Mouse (Mus musculus): ENCODE results near the gene Med26.

Med26 gene

GRCm38 (mm10) chr8:72547802-72548643 is at the start of gene Med26:
Gene Med26, minus strand, starts transcription at chr8:72548270.
- peak; percentile 99 for DNase-seq (ENCODE audit: low read depth, low spot score)

- DNase-seq (ENCODE audit: low read depth, low spot score): peak; percentile 39
Measured at GRCm38 (mm10) chr8:72590198-72590597, 42.1 kb upstream of the Med26 start.

GRCm38 (mm10) chr8:72589286-72589685 is 41.2 kb upstream of the Med26 start:
- DNase-seq (ENCODE audit: low read depth, low spot score): no peak

GRCm38 (mm10) chr8:72588865-72589264 is 40.8 kb upstream of the Med26 start:
- DNase-seq (ENCODE audit: low read depth, low spot score): no peak

- no peak for DNase-seq (ENCODE audit: low read depth, low spot score)
Measured at GRCm38 (mm10) chr8:72587806-72588205, 39.7 kb upstream of the Med26 start.

- DNase-seq (ENCODE audit: low read depth, low spot score): no peak
Measured at GRCm38 (mm10) chr8:72584390-72584789, 36.3 kb upstream of the Med26 start.

- no peak for DNase-seq (ENCODE audit: low read depth, low spot score)
Measured at GRCm38 (mm10) chr8:72583056-72583771, 35.1 kb upstream of the Med26 start.

- DNase-seq (ENCODE audit: low read depth, low spot score): no peak
Measured at GRCm38 (mm10) chr8:72579374-72579773, 31.3 kb upstream of the Med26 start.

GRCm38 (mm10) chr8:72577941-72578340 is 29.9 kb upstream of the Med26 start:
- no peak for DNase-seq (ENCODE audit: low read depth, low spot score)

GRCm38 (mm10) chr8:72577266-72577665 is 29.2 kb upstream of the Med26 start:
- DNase-seq (ENCODE audit: low read depth, low spot score): no peak

- no peak for DNase-seq (ENCODE audit: low read depth, low spot score)
Measured at GRCm38 (mm10) chr8:72575915-72576314, 27.8 kb upstream of the Med26 start.

GRCm38 (mm10) chr8:72573450-72573849 is 25.4 kb upstream of the Med26 start:
- DNase-seq (ENCODE audit: low read depth, low spot score): no peak

- DNase-seq (ENCODE audit: low read depth, low spot score): no peak
Measured at GRCm38 (mm10) chr8:72572507-72572906, 24.4 kb upstream of the Med26 start.

GRCm38 (mm10) chr8:72571611-72572473 is 23.8 kb upstream of the Med26 start, which contains the start of gene Tmem38a:
Gene Tmem38a, plus strand, starts transcription at chr8:72572055.
- DNase-seq (ENCODE audit: low read depth, low spot score): peak; percentile 48

GRCm38 (mm10) chr8:72570633-72571610 is 22.9 kb upstream of the Med26 start, which contains the start of gene Smim7:
Gene Smim7, minus strand, starts transcription at chr8:72571088.
- peak; percentile 96 for DNase-seq (ENCODE audit: low read depth, low spot score)

- no peak for DNase-seq (ENCODE audit: low read depth, low spot score)
Measured at GRCm38 (mm10) chr8:72565970-72566369, 17.9 kb upstream of the Med26 start.

- DNase-seq (ENCODE audit: low read depth, low spot score): no peak
Measured at GRCm38 (mm10) chr8:72561111-72561689, 13.1 kb upstream of the Med26 start.

- DNase-seq (ENCODE audit: low read depth, low spot score): no peak
Measured at GRCm38 (mm10) chr8:72555770-72556169, 7.7 kb upstream of the Med26 start.

- no peak for DNase-seq (ENCODE audit: low read depth, low spot score)
Measured at GRCm38 (mm10) chr8:72549314-72549892, 1.3 kb upstream of the Med26 start.

Measured in embryo, embryonic 11.5 days (tissue).